Mouse (Mus musculus): ENCODE measurements around the gene Ankrd10.

DNA sequence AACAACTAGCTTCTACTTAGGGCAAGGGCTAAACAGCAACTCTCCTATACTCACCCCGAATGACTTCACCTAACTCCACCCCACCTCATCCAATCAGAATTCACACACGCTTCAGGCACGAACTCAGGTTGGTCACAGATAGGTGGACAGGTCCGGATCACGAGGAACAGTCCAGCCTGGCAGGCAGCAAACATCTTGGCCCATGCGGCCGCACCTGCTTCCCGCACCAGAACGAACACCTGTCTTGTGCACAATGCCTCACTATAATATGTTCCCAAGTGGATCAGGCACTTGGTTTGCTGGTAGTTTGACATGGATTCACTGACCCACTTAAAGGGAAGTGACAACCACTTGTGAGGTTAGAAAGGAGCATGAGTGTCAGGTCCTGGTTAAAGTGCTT lies 26.7 kb downstream of the Ankrd10 start:
- TF ChIP-seq GATA1 (IDR thresholded peaks at IDR 0.05; ENCODE audit: low read length) (no peak), TAL1 (IDR thresholded peaks at IDR 0.05; ENCODE audit: low read length) (no peak)
